Mouse (Mus musculus) B cell, adult 62 days (primary cell): ENCODE data around the gene Tbl1x. TPM values are rescaled to one million over a fixed set of nuclear protein-coding genes. Genes with fewer than 3 reads are reported as not detected.

Source experiments
- total RNA-seq: library from RNA; stranded (reverse); gene quantifications from 4 replicates; pipeline ENCODE4 v1.2.4, GENCODE M21; 2023

The Tbl1x gene
- 44.7 to 48.3 TPM (median 45.8 TPM) in 4 replicates for total RNA-seq

GRCm38 (mm10) chrX:77510371-77511300, at the start of gene Tbl1x:
Gene Tbl1x (plus strand): TSS chrX:77511013.

